Mouse (Mus musculus): Measurements from ENCODE around the gene Gm20671.
A peak's percentile ranks its signal among the peaks of the same experiment; 100 is the strongest.
"Not testable (repeated sequence)": the region's sequence is repeated elsewhere in the genome, so short reads cannot be mapped to it uniquely, and the experiment has no call there.

The Gm20671 gene

DNA sequence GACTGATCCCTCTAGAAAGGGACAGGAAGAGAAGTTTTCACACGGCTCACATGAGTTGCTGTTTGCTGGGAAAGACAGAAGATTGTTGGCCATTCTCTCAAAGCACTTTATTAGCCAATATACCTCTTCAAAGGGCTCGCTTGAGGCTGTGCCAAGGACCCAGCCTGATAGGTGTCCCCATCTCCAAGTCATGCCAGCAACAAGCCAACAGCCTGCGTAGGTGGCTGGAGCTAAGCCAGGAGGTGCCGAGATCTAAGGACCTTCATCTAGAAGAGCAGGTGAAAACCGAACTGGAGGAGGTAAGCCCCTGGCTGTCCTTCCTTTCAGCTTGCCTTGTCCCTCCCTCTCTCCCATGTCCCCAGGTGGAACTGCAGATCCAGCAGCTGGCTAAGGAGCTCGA lies 91.1 kb downstream of the Gm20671 start:
- no peak for DNase-seq (ENCODE audit: low spot score in 2 of 2)

DNA sequence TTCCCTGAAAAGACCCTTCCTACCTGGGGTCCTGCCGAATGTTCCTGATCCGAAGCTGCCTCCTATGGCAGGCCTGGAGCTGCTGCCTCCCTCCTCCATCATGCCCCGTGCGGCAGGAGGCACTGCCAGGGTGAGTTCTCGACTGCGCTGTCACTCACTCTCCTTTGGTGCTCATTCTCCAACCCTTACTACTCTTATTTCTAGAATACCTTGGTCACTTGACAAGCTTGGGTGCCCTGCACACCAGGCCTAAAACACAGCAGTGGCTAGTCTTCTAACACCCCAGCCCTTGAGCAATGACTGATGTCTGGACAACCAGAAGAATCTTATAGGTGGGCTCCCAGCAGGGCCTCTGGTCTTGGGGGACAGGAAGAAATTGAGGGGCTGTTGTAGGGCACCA lies 93.0 kb downstream of the Gm20671 start:
- DNase-seq (ENCODE audit: low spot score in 2 of 2), result not testable (repeated sequence)

DNA sequence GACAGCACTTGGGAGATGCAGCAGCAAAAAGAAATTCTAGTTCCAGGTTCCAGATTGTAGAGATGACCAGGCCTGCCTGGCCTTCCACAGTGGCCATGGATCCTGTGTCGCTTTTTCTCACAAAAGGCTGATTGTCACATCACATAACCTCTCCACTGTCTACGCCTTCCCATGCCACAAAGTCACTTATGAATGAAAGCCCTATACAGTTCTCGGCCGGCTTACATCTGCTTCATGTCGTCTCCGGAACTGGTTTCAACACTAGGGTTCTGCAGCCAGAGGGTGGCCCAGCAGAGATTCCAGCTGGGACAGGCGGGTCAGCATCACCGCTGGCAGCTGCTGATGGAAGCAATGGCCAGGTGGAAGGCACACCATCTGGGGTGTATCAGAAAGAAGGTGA lies 98.1 kb downstream of the Gm20671 start:
- DNase-seq (ENCODE audit: low spot score in 2 of 2), result no peak

DNA sequence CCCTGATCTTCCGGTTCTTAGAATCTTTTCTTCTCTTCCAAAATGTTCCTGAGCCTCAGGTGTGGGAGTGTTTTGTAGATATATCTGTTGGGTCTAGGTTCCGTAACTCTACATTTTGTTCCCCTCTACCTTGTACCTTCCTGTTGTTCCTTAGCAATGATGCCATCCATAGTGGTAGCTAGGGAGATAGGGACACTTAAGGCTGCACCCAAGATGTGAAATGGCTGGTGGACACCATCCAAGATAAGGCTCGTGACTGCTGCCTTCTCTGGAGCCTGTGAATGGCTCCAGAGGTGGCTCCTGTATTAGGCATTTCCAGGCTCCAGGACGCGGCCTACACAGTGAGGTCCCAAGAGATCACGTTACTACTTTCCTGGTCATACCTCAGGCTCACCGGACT lies 98.6 kb downstream of the Gm20671 start:
- no peak for DNase-seq (ENCODE audit: low spot score in 2 of 2)

DNA sequence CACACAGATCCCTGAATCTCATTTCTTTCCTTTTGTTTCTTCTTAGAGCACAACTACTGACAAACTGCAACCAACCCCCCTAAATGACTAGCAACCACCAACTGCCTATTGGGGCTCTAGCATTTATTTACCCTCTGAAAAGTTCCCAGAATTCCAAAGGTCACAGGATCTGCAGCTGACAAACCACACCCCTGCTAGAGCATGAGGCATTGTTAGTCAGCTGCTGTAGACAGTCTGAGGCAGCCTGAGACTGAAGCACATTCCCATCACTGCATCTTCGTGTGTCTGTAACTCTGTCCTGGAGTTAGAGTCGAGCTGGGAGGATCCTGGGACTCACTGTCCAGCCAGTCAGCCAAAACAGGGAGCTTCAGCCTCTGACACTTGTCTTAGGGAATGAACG lies 101.5 kb downstream of the Gm20671 start:
- peak in 1 of 2 experiments; percentile 2 for DNase-seq (ENCODE audit: low spot score in 2 of 2)

DNA sequence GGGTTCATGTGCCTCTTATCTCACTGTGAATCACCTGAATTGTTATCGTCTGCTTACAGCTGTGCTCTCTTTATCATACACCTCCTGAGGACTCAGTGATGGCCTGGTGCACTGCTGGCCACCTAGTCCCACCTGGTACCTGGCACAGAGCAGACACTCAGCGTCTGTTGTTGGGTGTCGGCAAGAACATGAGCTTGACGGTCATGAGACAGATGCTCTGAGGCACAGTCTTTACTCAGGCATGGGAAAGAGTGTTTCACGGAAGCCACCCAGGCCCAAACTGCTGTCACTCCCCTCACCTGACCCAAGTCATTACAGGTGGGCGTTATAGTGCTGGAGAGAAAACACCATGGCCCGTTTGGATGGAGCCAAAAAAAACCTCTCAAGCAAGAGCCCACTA lies 102.9 kb downstream of the Gm20671 start:
- peak in 1 of 2 experiments; percentile 3 for DNase-seq (ENCODE audit: low spot score in 2 of 2)

DNA sequence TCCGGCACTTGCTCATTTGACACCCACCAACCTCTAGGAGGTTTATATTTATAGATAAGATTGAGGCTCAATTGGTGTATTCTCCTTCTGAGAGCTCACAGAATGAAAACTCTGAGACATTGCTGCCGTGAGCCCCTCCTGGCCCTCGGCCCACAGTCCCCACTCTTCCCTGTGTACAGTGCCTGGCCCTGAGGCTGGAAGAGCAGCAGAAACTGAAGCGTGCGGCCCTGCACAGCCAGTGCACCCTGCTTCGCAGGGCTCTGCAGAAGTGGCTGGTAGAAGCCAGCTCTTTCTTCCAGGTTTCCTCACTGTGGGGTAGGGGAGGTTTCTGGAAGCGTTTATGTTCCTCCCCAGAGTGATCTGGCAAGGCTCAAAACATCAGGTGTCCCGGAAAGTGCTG lies 104.2 kb downstream of the Gm20671 start:
- not testable (repeated sequence) for DNase-seq (ENCODE audit: low spot score in 2 of 2)

DNA sequence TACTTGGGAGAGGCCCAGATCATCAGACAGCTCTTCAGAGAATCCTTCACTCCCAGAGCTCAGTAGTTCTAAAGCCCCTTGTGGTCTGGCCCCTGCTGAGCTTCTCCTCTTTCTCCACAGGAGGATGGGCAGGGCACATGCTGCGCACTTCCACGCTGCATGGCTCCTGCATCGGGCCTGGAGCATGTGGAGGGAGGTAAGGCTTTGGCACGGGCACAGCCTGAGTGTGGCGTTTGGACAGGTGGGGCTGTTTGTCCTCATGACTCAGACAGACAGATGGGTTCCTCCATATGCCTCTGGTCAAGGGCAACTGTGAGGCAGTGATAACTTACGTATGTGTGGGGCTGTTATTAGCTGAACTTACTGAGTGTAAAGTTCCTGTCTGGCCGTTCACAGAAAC lies 104.6 kb downstream of the Gm20671 start:
- DNase-seq (ENCODE audit: low spot score in 2 of 2), result no peak

DNA sequence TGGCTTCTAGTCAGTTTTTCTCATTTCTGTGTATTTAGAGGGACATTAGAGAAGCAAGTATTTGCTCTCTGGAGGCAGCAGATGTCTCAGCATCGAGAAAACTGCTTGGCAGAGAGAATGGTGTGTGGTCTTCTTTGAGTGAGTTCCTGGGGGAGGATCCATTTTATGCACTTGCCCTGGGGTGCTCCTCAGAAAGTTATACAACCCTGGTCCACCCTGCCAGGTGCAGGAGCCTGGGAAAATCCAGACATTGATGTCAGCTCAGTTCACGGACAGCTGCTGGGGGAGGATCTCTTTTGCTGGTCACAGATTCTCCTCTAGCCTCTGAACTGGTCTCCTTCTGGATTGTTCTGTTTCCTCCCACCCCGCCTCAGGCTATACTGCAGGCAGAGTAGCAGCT lies 105.6 kb downstream of the Gm20671 start:
- no peak for DNase-seq (ENCODE audit: low spot score in 2 of 2)

DNA sequence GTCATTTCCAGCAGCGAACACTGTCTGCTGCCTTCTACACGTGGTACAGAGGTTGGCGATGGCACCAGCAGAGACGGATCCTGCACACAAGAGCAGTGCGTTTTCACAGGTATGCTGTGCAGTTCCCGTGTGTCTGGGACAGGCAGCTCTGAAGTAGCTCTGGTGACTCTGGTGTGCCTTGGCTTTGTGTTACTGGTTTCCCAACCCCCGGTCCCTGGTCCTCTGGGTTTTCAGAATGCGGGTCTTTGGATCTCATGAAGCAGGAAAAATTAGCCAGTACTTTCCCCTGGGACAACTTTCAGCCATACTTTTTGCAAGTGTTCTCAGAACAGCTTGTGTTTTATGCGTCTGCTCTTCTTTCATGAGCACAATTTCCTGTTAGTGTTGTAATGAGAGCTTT lies 106.5 kb downstream of the Gm20671 start:
- DNase-seq (ENCODE audit: low spot score in 2 of 2), result no peak

DNA sequence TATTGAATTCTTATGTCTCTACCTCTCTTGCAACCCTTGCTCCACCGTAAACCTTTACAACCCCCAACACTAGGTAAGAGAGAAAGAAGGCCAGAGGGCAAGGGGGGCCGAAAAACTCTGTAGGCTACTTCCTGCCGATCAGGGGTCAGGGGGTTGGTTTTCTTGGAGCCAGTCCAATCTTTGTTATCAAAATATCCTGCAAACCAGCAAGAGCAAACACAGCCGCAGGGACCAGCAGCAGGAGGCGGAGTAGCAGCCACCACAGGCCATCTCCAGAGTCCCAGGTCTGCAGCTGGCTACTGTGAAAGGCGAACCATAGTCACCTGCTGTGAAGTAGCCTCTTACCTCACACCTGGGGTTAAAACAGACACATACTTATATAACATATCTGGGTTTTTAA lies 108.0 kb downstream of the Gm20671 start:
- no peak for DNase-seq (ENCODE audit: low spot score in 2 of 2)

DNA sequence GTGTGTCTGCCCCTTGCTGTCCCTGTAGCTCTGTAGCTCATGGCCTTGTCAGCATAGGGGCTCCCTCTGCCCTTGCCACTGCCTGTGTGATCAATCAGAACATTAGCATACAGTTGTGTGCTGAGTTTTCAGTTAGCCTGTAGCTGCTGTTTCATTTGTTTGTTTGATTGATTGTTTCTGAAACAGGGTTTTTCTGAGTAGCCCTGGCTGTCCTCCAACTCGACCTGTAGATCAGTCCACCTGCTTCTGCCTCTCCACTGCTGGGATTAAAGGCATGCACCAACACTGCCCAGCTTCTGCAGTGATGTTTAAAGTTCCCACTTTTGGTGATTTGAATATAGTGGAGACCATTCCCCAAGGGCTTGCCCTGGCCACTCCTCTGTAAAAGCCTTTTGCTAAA lies 109.2 kb downstream of the Gm20671 start:
- DNase-seq (ENCODE audit: low spot score in 2 of 2), result no peak

DNA sequence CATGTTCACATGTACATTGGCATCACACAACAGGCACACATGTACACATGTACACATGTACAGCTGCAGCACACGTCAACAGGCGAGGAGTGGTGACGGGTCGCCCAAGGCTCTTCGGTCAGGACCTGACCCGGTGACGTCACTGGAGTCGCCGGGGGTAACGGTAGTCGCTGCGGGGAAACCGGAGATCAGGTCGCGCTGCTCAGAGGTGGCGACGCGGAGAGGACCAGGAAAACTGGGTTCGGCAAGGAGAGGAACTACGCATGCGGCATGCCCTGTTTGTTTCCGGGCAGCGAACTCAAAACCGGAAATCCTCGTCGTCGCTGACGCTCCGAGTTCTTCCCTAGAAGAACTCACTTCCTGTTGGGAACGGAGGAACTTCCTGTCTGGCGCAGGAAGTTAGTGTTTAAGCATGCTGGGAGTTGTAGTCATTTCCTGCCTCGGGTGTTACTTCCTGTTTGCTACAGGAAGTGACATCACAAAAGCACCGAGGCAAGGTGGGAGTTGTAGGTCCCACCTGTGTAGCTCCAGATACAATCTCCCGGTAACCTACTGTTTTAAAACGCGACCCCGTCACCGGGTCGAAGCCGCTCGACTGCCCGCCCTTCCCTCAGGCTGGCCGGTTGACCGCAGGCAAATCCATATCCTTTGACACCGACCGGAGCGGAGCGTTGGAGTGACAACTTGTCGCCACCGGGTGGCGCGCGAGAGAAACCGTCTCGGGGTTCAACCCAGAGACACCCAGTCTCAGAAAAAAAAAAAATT lies 113.0 kb downstream of the Gm20671 start:
- DNase-seq (ENCODE audit: low spot score in 2 of 2), result peak; percentile 84 to 89

DNA sequence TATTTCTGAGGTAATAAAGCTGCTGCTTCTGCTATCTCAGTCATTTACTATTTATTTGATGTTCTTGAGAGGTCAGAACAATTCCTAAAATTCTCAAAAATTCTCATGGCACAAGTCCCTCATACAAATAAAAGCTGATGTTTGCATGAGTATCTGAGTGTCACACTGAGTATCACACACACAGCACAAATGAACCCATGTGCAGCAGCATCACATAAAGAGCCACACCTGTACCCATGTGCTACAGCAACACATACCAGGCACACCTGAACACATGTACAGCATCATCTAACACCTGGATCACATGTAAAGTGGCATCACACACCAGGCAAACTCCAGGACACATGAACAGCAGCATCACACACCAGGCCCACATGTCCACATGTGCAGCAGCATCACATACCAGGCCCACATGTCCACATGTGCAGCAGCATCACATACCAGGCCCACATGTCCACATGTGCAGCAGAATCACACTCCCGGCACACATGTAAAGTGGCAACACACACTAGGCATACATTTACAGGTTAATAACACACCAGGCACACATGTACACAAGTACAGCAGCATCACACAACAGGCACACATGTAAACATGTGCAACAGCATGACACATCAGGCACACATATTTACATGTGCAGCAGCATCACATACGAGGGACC lies 113.7 kb downstream of the Gm20671 start:
- DNase-seq (ENCODE audit: low spot score in 2 of 2), result no peak

DNA sequence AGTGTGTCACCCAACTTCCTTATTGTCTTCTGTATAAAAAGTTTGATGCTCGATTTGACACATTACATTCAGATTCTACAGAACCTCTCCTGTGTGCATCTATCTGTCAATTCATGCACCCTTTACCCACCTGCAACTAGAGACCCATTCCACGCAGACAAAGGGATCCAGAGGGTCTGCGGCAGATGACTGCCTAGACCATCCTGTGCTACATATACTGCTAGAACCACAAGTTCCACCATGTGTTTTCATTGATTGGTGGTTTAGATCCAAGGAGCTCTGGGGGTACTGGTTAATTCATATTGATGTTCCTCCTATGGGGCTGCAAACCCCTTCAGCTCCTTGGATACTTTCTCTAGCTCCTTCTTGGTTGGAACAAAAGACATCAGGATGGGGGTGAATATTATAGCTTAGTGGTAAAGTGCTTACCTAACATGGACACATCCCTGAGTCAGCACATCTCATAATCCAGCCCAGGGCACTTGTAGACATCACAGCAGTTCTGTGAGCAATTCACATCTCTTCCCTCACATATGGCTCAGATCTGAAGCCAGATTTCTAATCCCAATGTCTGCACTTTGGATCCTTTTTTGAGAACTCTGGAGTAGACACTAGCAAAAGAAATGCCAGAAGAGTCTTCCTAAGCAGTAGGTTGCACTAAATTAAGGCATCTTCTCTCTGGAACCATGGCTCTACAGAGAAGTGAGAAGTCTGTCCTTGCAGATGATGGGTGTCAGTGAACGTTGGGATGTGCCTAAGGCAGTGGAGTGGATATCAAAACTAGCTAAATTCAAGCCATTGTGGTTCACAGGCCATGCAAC lies 114.5 kb downstream of the Gm20671 start:
- no peak for DNase-seq (ENCODE audit: low spot score in 2 of 2)

DNA sequence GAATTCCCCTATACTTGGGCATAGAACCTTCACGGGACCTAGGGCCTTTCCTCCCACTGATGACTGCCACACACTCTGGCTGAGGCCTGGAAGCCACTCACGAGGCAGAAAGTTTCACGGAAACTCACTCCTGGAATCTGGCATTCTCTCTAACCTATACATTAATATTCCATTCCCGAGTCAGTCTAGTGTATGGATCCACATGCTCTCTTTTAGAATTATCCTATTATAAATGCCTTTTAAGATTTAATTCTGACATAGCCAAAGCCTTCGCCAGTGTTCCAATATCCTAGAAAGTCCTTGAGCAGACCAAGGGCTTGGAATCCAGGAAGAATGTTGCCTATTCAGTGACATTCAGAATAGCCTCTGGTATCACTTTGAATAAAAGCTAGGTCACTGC lies 115.4 kb downstream of the Gm20671 start:
- no peak for DNase-seq (ENCODE audit: low spot score in 2 of 2)

DNA sequence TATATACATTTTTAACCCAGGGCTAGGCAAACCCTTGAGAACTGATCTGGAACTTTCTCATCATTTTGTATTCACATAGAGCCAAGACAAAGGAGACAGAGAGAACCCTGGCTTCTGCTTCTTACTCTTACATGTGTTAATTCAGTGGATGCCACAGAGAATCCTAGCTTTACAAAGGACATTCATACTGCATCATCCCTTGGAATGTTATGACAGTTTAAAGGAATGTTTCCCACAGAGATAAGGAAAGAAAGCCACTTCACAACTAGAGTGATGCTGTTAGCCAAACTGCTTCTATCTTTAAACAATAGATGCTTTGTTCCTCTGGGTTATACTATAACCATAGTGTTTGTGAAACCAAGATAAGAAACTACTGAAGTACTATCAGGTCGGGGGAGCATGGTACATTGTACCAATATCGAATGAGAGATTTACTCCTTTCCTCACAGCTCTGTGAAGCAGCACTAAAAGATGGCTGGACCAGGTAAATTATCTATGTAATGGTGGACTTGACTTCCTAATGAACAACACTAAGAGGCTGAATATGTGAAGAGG lies 120.6 kb downstream of the Gm20671 start:
- no peak for DNase-seq (ENCODE audit: low spot score in 2 of 2)

DNA sequence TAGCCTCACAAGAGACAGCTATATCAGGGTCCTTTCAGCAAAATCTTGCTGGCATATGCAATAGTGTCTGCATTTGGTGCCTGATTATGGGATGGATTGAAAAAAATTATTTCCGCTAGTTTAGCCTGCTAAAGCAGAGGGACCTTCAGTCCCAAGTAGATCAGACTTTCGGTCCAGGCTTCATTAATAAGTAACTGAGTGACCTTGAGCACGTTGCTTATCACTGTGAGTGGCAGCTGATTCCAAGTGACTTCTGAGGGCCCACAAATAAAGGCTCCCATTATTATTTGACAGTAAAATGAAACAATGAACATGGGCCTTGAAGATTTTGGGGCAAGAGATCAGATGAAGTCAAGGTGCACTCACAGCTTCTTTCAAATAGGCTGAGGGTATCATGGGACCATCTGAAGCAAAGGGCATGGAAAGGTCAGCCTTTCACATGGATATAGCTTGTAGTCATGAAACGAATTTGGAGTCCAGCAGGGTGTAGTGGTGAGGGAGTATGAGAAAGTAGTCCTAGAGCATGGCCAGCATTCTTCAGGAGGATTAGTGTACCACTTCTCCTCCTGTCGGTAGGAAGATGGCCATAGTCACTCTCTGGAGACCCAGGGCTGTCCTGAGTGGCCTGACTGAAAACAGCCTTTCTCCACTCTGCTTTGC lies 129.6 kb downstream of the Gm20671 start:
- no peak for DNase-seq (ENCODE audit: low spot score in 2 of 2)

DNA sequence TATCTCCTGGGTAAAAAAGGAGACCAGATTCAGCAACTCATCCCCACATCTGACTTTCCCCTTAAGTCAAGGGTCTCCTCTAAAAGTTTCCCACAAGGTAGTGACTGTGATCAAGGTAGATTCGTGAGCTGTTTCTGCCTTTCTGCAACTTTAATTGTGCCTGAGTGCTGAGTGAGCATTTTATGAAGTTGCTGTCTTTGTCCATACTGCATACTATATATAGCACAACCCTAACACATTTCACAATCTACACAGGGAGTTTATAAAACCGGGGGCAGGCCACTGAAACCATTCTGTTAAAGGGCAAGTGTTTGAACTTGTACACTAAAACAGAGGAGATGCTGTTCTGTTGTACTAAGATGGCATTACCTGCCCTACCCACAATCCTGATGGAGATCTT lies 133.5 kb downstream of the Gm20671 start:
- no peak for DNase-seq (ENCODE audit: low spot score in 2 of 2)
